Mouse (Mus musculus): ENCODE measurements around the gene Pnliprp2. TPM values are rescaled to one million over a fixed set of nuclear protein-coding genes. Genes with fewer than 3 reads are reported as not detected.

Pnliprp2 gene
- polyA plus RNA-seq (2012; rRNA removed): 0.04 TPM in 1 of 2 replicates, not detected in the other
- not detected in 2 replicates for polyA plus RNA-seq (2014; fragmentation: Nextera tagmentation; extraction: Ambion mirVana)

- no peak within 1 kb of the TSS for H3K9ac ChIP-seq (ENCODE audit: low read depth, low read length, severe bottlenecking)
- H3K36me3 ChIP-seq (ENCODE audit: control insufficient read depth, insufficient read depth, low read length): no peaks in the 10 kb centered on the region
- no peak for ATAC-seq (ENCODE audit: low FRiP score, low read depth)
- WGBS: 60% methylated on average over 9 of the region's 9 CpGs
- no peak within 1 kb of the TSS for H3K27ac ChIP-seq (replicated peaks; ENCODE audit: low read depth, low read length)
- no peak for DNase-seq (ENCODE audit: low spot score)
- peaks cover 12% of the 10 kb centered on the region for H3K4me1 ChIP-seq (ENCODE audit: control insufficient read depth, insufficient read depth, low read length)
- no peaks in the 10 kb centered on the region for H3K9me3 ChIP-seq (ENCODE audit: control insufficient read depth, low read length)
- H3K4me2 ChIP-seq (replicated peaks; ENCODE audit: low read depth, low read length, severe bottlenecking): no peak within 1 kb of the TSS
- no peaks in the 10 kb centered on the region for H3K27me3 ChIP-seq (ENCODE audit: control insufficient read depth, insufficient read depth, low read length)
- H3K4me3 ChIP-seq (replicated peaks; ENCODE audit: low read length): no peak within 1 kb of the TSS
- no peak for TF ChIP-seq POLR2A (IDR thresholded peaks at IDR 0.05; ENCODE audit: borderline replicate concordance, extremely low read depth, insufficient read depth, insufficient read length)
These were observed at the start of gene Pnliprp2 for GRCm38 (mm10) chr19:58759423-58759822. Gene Pnliprp2 (plus strand): TSS chr19:58759719.

- Histone ChIP-seq H3K4me1 (ENCODE audit: control insufficient read depth, insufficient read depth, low read length) (no peaks in the 10 kb centered on the region), H3K9me3 (ENCODE audit: control insufficient read depth, low read length) (no peaks in the 10 kb centered on the region), H3K4me3 (replicated peaks; ENCODE audit: low read length) (no peak overlapping the region), H3K27me3 (ENCODE audit: control insufficient read depth, insufficient read depth, low read length) (no peaks in the 10 kb centered on the region), H3K27ac (replicated peaks; ENCODE audit: low read depth, low read length) (no peak overlapping the region), H3K4me2 (replicated peaks; ENCODE audit: low read depth, low read length, severe bottlenecking) (no peak overlapping the region), H3K36me3 (ENCODE audit: control insufficient read depth, insufficient read depth, low read length) (no peaks in the 10 kb centered on the region), H3K9ac (ENCODE audit: low read depth, low read length, severe bottlenecking) (no peak overlapping the region)
- TF ChIP-seq POLR2A (IDR thresholded peaks at IDR 0.05; ENCODE audit: borderline replicate concordance, extremely low read depth, insufficient read depth, insufficient read length): no peak
- 64% methylated on average over 4 of the region's 4 CpGs for WGBS
- DNase-seq (ENCODE audit: low spot score) (no peak), ATAC-seq (ENCODE audit: low FRiP score, low read depth) (no peak)
These were observed 41.6 kb upstream of the Pnliprp2 start for GRCm38 (mm10) chr19:58717925-58718324.

- no peak for ATAC-seq (ENCODE audit: low FRiP score, low read depth)
- Histone ChIP-seq H3K4me3 (replicated peaks; ENCODE audit: low read length) (no peak overlapping the region), H3K27ac (replicated peaks; ENCODE audit: low read depth, low read length) (no peak overlapping the region), H3K27me3 (ENCODE audit: control insufficient read depth, insufficient read depth, low read length) (no peaks in the 10 kb centered on the region), H3K4me1 (ENCODE audit: control insufficient read depth, insufficient read depth, low read length) (no peaks in the 10 kb centered on the region), H3K36me3 (ENCODE audit: control insufficient read depth, insufficient read depth, low read length) (no peaks in the 10 kb centered on the region), H3K9ac (ENCODE audit: low read depth, low read length, severe bottlenecking) (no peak overlapping the region), H3K9me3 (ENCODE audit: control insufficient read depth, low read length) (no peaks in the 10 kb centered on the region), H3K4me2 (replicated peaks; ENCODE audit: low read depth, low read length, severe bottlenecking) (no peak overlapping the region)
- TF ChIP-seq POLR2A (IDR thresholded peaks at IDR 0.05; ENCODE audit: borderline replicate concordance, extremely low read depth, insufficient read depth, insufficient read length): no peak
- no peak for DNase-seq (ENCODE audit: low spot score)
These were observed 39.1 kb upstream of the Pnliprp2 start for GRCm38 (mm10) chr19:58720439-58720838.

- WGBS: 79% methylated on average over 5 of the region's 5 CpGs
- Histone ChIP-seq H3K4me2 (replicated peaks; ENCODE audit: low read depth, low read length, severe bottlenecking) (no peak overlapping the region), H3K36me3 (ENCODE audit: control insufficient read depth, insufficient read depth, low read length) (no peaks in the 10 kb centered on the region), H3K9me3 (ENCODE audit: control insufficient read depth, low read length) (no peaks in the 10 kb centered on the region), H3K27me3 (ENCODE audit: control insufficient read depth, insufficient read depth, low read length) (no peaks in the 10 kb centered on the region), H3K27ac (replicated peaks; ENCODE audit: low read depth, low read length) (no peak overlapping the region), H3K4me1 (ENCODE audit: control insufficient read depth, insufficient read depth, low read length) (0 out of 2 replicates have a peak, but pooled peaks cover 3% of the 10 kb centered on the region), H3K4me3 (replicated peaks; ENCODE audit: low read length) (no peak overlapping the region), H3K9ac (ENCODE audit: low read depth, low read length, severe bottlenecking) (no peak overlapping the region)
- no peak for TF ChIP-seq POLR2A (IDR thresholded peaks at IDR 0.05; ENCODE audit: borderline replicate concordance, extremely low read depth, insufficient read depth, insufficient read length)
- ATAC-seq (ENCODE audit: low FRiP score, low read depth) (no peak), DNase-seq (ENCODE audit: low spot score) (no peak)
These were observed 33.0 kb upstream of the Pnliprp2 start for GRCm38 (mm10) chr19:58726551-58726950.

GRCm38 (mm10) chr19:58727756-58728155, 31.8 kb upstream of the Pnliprp2 start:
- Histone ChIP-seq H3K27me3 (ENCODE audit: control insufficient read depth, insufficient read depth, low read length) (no peaks in the 10 kb centered on the region), H3K9me3 (ENCODE audit: control insufficient read depth, low read length) (no peaks in the 10 kb centered on the region), H3K36me3 (ENCODE audit: control insufficient read depth, insufficient read depth, low read length) (no peaks in the 10 kb centered on the region), H3K27ac (replicated peaks; ENCODE audit: low read depth, low read length) (no peak overlapping the region), H3K4me1 (ENCODE audit: control insufficient read depth, insufficient read depth, low read length) (0 out of 2 replicates have a peak, but pooled peaks cover 3% of the 10 kb centered on the region), H3K4me2 (replicated peaks; ENCODE audit: low read depth, low read length, severe bottlenecking) (no peak overlapping the region), H3K4me3 (replicated peaks; ENCODE audit: low read length) (no peak overlapping the region), H3K9ac (ENCODE audit: low read depth, low read length, severe bottlenecking) (no peak overlapping the region)
- DNase-seq (ENCODE audit: low spot score) (no peak), ATAC-seq (ENCODE audit: low FRiP score, low read depth) (no peak)
- 55% methylated on average over 5 of the region's 5 CpGs for WGBS
- no peak for TF ChIP-seq POLR2A (IDR thresholded peaks at IDR 0.05; ENCODE audit: borderline replicate concordance, extremely low read depth, insufficient read depth, insufficient read length)

All from limb, embryonic 14.5 days (tissue).